In genomic region chrX:139751855-139752254, GRCm38 (mm10) we compare ENCODE assay signal across 11 mouse cellular contexts. TPM values are rescaled to one million over a fixed set of nuclear protein-coding genes. Genes with fewer than 3 reads are reported as not detected.
DNase-seq lines count a peak whose midpoint lies in the region; ATAC-seq lines count a peak whose summit lies in the region.
"Had no signal": no experiment of that assay in that cellular context is flagged by ENCODE, and none has a peak within 500 bp of the region (broad histone marks: within the 10 kb centered on the region; RNA-seq: fewer than 3 reads in every experiment).

No protein-coding gene starts in this region.

- no peak overlapping the region for H3K4me3 ChIP-seq in heart, embryonic 11.5 days (ENCODE audit: low read depth, low read length)
- H3K4me3 ChIP-seq: embryonic facial prominence, embryonic 15.5 days; limb, embryonic 13.5 days; stomach, embryonic 15.5 days had no signal

- DNase-seq in heart, postnatal 10 days = peak; percentile 28 to 54
- DNase-seq in urinary bladder, postnatal 14 days (ENCODE audit: low spot score) = peak; percentile 37
- DNase-seq in urinary bladder, adult 2 months (ENCODE audit: low spot score) = no peak
- DNase-seq in cerebellum, adult 9-10 months = peak; percentile 24
- DNase-seq in induced T-regulatory cell, adult 2 months (ENCODE audit: low read depth) = peak; percentile 60
- peak; percentile 9 for DNase-seq in lung, postnatal 25 days (ENCODE audit: low spot score)
- peak; percentile 34 for DNase-seq in urinary bladder, postnatal 25 days (ENCODE audit: low spot score)

- 0% methylated on average over 1 of the region's 1 CpGs for WGBS in heart, embryonic 11.5 days (ENCODE audit: insufficient replicate concordance)

- intact Hi-C loops in heart, postnatal 10 days (cut with DNase I) = loop anchor here (5.0 kb wide), 1 partner anchor 80 kb away; no protein-coding TSS in a partner anchor

- no peak overlapping the region for H3K27ac ChIP-seq in heart, embryonic 11.5 days (ENCODE audit: low read depth, low read length)
- H3K27ac ChIP-seq: embryonic facial prominence, embryonic 15.5 days; limb, embryonic 13.5 days; stomach, embryonic 15.5 days had no signal

- H3K9ac ChIP-seq in heart, embryonic 11.5 days (ENCODE audit: low read depth, low read length) = no peak overlapping the region
- H3K9ac ChIP-seq: embryonic facial prominence, embryonic 15.5 days; limb, embryonic 13.5 days; stomach, embryonic 15.5 days had no signal

- no peaks in the 10 kb centered on the region for H3K27me3 ChIP-seq in heart, embryonic 11.5 days (ENCODE audit: control insufficient read depth, insufficient read depth, low read length)
- H3K27me3 ChIP-seq: embryonic facial prominence, embryonic 15.5 days; limb, embryonic 13.5 days; stomach, embryonic 15.5 days had no signal

- H3K4me1 ChIP-seq in heart, embryonic 11.5 days (ENCODE audit: control insufficient read depth, insufficient read depth, low read length) = no peaks in the 10 kb centered on the region
- H3K4me1 ChIP-seq: embryonic facial prominence, embryonic 15.5 days; limb, embryonic 13.5 days; stomach, embryonic 15.5 days had no signal

- no peaks in the 10 kb centered on the region for H3K36me3 ChIP-seq in heart, embryonic 11.5 days (ENCODE audit: control insufficient read depth, insufficient read depth, low read length)
- H3K36me3 ChIP-seq: embryonic facial prominence, embryonic 15.5 days; stomach, embryonic 15.5 days had no signal

- no peak overlapping the region for H3K4me2 ChIP-seq in heart, embryonic 11.5 days
- H3K4me2 ChIP-seq: embryonic facial prominence, embryonic 15.5 days; limb, embryonic 13.5 days; stomach, embryonic 15.5 days had no signal

- H3K9me3 ChIP-seq in heart, embryonic 11.5 days (replicated peaks; ENCODE audit: control insufficient read depth, low read length) = no peaks in the 10 kb centered on the region
- H3K9me3 ChIP-seq: embryonic facial prominence, embryonic 15.5 days; limb, embryonic 13.5 days; stomach, embryonic 15.5 days had no signal

- ATAC-seq in heart, embryonic 11.5 days (replicated peaks; ENCODE audit: insufficient number of reproducible peaks, low FRiP score, low TSS enrichment) = no peak

RNA-seq across cellular contexts. Expression of gene Ripply1, which starts 30.3 kb away (rescaled TPM):
- not detected for total RNA-seq in heart, postnatal 10 days (2021)
- polyA plus RNA-seq in heart, embryonic 11.5 days (2014; fragmentation: Nextera tagmentation; extraction: Ambion mirVana) = not detected in 2 replicates
- polyA plus RNA-seq in urinary bladder, adult 2 months (2012; rRNA removed) = not detected in 2 replicates
- polyA plus RNA-seq: stomach, embryonic 15.5 days had no signal

RNA-seq across cellular contexts. Expression of gene Gm15013, which starts 37.6 kb away (rescaled TPM):
- not detected for total RNA-seq in heart, postnatal 10 days (2021)
- 0.27 TPM in 1 of 2 replicates, not detected in the other for polyA plus RNA-seq in heart, embryonic 11.5 days (2014; fragmentation: Nextera tagmentation; extraction: Ambion mirVana)
- 0.13 TPM in 1 of 2 replicates, not detected in the other for polyA plus RNA-seq in urinary bladder, adult 2 months (2012; rRNA removed)

RNA-seq across cellular contexts. Expression of gene Cldn2, which starts 48.8 kb away (rescaled TPM):
- under 1 TPM in 1 of 2 experiments, not detected in 1; 0.12 TPM for total RNA-seq in heart, postnatal 10 days (2021)
- polyA plus RNA-seq in heart, embryonic 11.5 days (2014; fragmentation: Nextera tagmentation; extraction: Ambion mirVana) = not detected in 2 replicates
- 0.06 and 0.10 TPM in 2 replicates for polyA plus RNA-seq in urinary bladder, adult 2 months (2012; rRNA removed)
